Comparison of ENCODE assay signal across 7 mouse cellular contexts in genomic region chr2:167596726-167597491, GRCm38 (mm10). TPM values are rescaled to one million over a fixed set of nuclear protein-coding genes. Genes with fewer than 3 reads are reported as not detected.
DNase-seq lines count a peak whose midpoint lies in the region; ATAC-seq lines count a peak whose summit lies in the region.

No protein-coding gene starts in this region.

- peak overlapping the region; percentile 60 for H3K4me2 ChIP-seq in lung, embryonic 16.5 days (ENCODE audit: low read depth, low read length)
- H3K4me2 ChIP-seq in forebrain, embryonic 16.5 days (ENCODE audit: low read length): peak overlapping the region; percentile 38
- H3K4me2 ChIP-seq in limb, embryonic 15.5 days: peak overlapping the region; percentile 45
- peak overlapping the region; percentile 50 for H3K4me2 ChIP-seq in stomach, embryonic 16.5 days (ENCODE audit: low read depth, low read length)

- DNase-seq in lung, postnatal 25 days (ENCODE audit: low spot score): no peak
- no peak for DNase-seq in c-Kit-positive CD71-positive TER-119-positive erythroid progenitor cells, embryonic 14.5 days (ENCODE audit: low spot score)

- H3K4me1 ChIP-seq in lung, embryonic 16.5 days (replicated peaks; ENCODE audit: control insufficient read depth, insufficient read depth, low read length): peaks cover 63% of the 10 kb centered on the region
- H3K4me1 ChIP-seq in forebrain, embryonic 16.5 days (replicated peaks; ENCODE audit: control insufficient read depth, insufficient read depth, low read length): peaks cover 11% of the 10 kb centered on the region
- H3K4me1 ChIP-seq in limb, embryonic 15.5 days: peaks cover 80% of the 10 kb centered on the region
- H3K4me1 ChIP-seq in stomach, embryonic 16.5 days (ENCODE audit: control insufficient read depth, insufficient read depth, low read length): peaks cover 48% of the 10 kb centered on the region

- 24% methylated on average over 26 of the region's 27 CpGs for WGBS in lung, embryonic 16.5 days
- WGBS in forebrain, embryonic 16.5 days: 48% methylated on average over 26 of the region's 27 CpGs
- 21% methylated on average over 27 of the region's 27 CpGs for WGBS in limb, embryonic 15.5 days
- 35% methylated on average over 27 of the region's 27 CpGs for WGBS in stomach, embryonic 16.5 days

- peak overlapping the region; percentile 98 for H3K27ac ChIP-seq in lung, embryonic 16.5 days (ENCODE audit: low read length)
- no peak overlapping the region for H3K27ac ChIP-seq in forebrain, embryonic 16.5 days (ENCODE audit: low read length)
- peak overlapping the region; percentile 94 for H3K27ac ChIP-seq in limb, embryonic 15.5 days
- peak overlapping the region; percentile 89 for H3K27ac ChIP-seq in stomach, embryonic 16.5 days (ENCODE audit: low read length)

- no peaks in the 10 kb centered on the region for H3K36me3 ChIP-seq in lung, embryonic 16.5 days (ENCODE audit: control insufficient read depth, insufficient read depth, low read length)
- no peaks in the 10 kb centered on the region for H3K36me3 ChIP-seq in forebrain, embryonic 16.5 days (ENCODE audit: control insufficient read depth, insufficient read depth)
- H3K36me3 ChIP-seq in limb, embryonic 15.5 days: no peaks in the 10 kb centered on the region
- no peaks in the 10 kb centered on the region for H3K36me3 ChIP-seq in stomach, embryonic 16.5 days (ENCODE audit: control insufficient read depth, insufficient read depth, low read length)

- H3K9me3 ChIP-seq in lung, embryonic 16.5 days (ENCODE audit: control insufficient read depth, low read length): no peaks in the 10 kb centered on the region
- no peaks in the 10 kb centered on the region for H3K9me3 ChIP-seq in forebrain, embryonic 16.5 days (ENCODE audit: control insufficient read depth, low read length)
- no peaks in the 10 kb centered on the region for H3K9me3 ChIP-seq in limb, embryonic 15.5 days
- H3K9me3 ChIP-seq in stomach, embryonic 16.5 days (replicated peaks; ENCODE audit: control insufficient read depth, low read length): no peaks in the 10 kb centered on the region

- H3K27me3 ChIP-seq in lung, embryonic 16.5 days (ENCODE audit: control insufficient read depth, insufficient read depth, low read depth, low read length): no peaks in the 10 kb centered on the region
- no peaks in the 10 kb centered on the region for H3K27me3 ChIP-seq in forebrain, embryonic 16.5 days (replicated peaks; ENCODE audit: control insufficient read depth, insufficient read depth, low read length)
- H3K27me3 ChIP-seq in limb, embryonic 15.5 days: no peaks in the 10 kb centered on the region
- H3K27me3 ChIP-seq in stomach, embryonic 16.5 days (ENCODE audit: control insufficient read depth, insufficient read depth, low read length): no peaks in the 10 kb centered on the region

- peak; percentile 23; the same call in 1 of the 2 replicates for ATAC-seq in lung, embryonic 16.5 days (ENCODE audit: low read depth)
- no peak; the same call in 1 of the 2 replicates for ATAC-seq in forebrain, embryonic 16.5 days
- ATAC-seq in limb, embryonic 15.5 days (ENCODE audit: insufficient number of reproducible peaks, low FRiP score, low TSS enrichment, low read depth): peak; percentile 47
- ATAC-seq in stomach, embryonic 16.5 days (ENCODE audit: insufficient read depth, low FRiP score): no peak
- ATAC-seq in megakaryocyte, adult 5-6 weeks (ENCODE audit: poor library complexity, severe bottlenecking): no peak

- H3K9ac ChIP-seq in lung, embryonic 16.5 days (ENCODE audit: low read length): peak overlapping the region; percentile 70
- H3K9ac ChIP-seq in forebrain, embryonic 16.5 days (replicated peaks; ENCODE audit: low read depth, low read length): peak overlapping the region; percentile 29; the same call in 1 of the 2 replicates
- H3K9ac ChIP-seq in limb, embryonic 15.5 days: peak overlapping the region; percentile 28; the same call in 1 of the 2 replicates
- H3K9ac ChIP-seq in stomach, embryonic 16.5 days (ENCODE audit: low read length): peak overlapping the region; percentile 67

- H3K4me3 ChIP-seq in lung, embryonic 16.5 days (ENCODE audit: low read length): peak overlapping the region; percentile 32
- no peak overlapping the region for H3K4me3 ChIP-seq in forebrain, embryonic 16.5 days (replicated peaks; ENCODE audit: low read length)
- H3K4me3 ChIP-seq in limb, embryonic 15.5 days: peak overlapping the region; percentile 25
- peak overlapping the region; percentile 23 for H3K4me3 ChIP-seq in stomach, embryonic 16.5 days (replicated peaks; ENCODE audit: low read length)

RNA-seq across cellular contexts. Expression of gene Ube2v1, which starts 35.0 kb away (rescaled TPM):
- 263 and 285 TPM in 2 replicates for polyA plus RNA-seq in lung, embryonic 16.5 days (2015; fragmentation: Nextera tagmentation; extraction: Ambion mirVana)
- polyA plus RNA-seq in forebrain, embryonic 16.5 days (2015; fragmentation: Nextera tagmentation; extraction: Ambion mirVana): 273 and 281 TPM in 2 replicates
- polyA plus RNA-seq in limb, embryonic 15.5 days (2015; fragmentation: Nextera tagmentation; extraction: Ambion mirVana): 289 and 315 TPM in 2 replicates
- 267 and 298 TPM in 2 replicates for polyA plus RNA-seq in stomach, embryonic 16.5 days (2015; fragmentation: Nextera tagmentation; extraction: Ambion mirVana)
- 68.8 and 86.3 TPM in 2 replicates for total RNA-seq in megakaryocyte, adult 5-6 weeks (2015)
- 45.1 and 51.9 TPM in 2 replicates for total RNA-seq in megakaryocyte, adult 5-6 weeks (2017)

RNA-seq across cellular contexts. Expression of gene Snai1, which starts 58.9 kb away (rescaled TPM):
- 120 and 130 TPM in 2 replicates for polyA plus RNA-seq in lung, embryonic 16.5 days (2015; fragmentation: Nextera tagmentation; extraction: Ambion mirVana)
- polyA plus RNA-seq in forebrain, embryonic 16.5 days (2015; fragmentation: Nextera tagmentation; extraction: Ambion mirVana): 4.3 and 4.4 TPM in 2 replicates
- polyA plus RNA-seq in limb, embryonic 15.5 days (2015; fragmentation: Nextera tagmentation; extraction: Ambion mirVana): 52.6 and 61.2 TPM in 2 replicates
- polyA plus RNA-seq in stomach, embryonic 16.5 days (2015; fragmentation: Nextera tagmentation; extraction: Ambion mirVana): 15.5 and 15.9 TPM in 2 replicates
- total RNA-seq in megakaryocyte, adult 5-6 weeks (2015): 0.40 and 1.8 TPM in 2 replicates
- 0.40 TPM in 1 of 2 replicates, not detected in the other for total RNA-seq in megakaryocyte, adult 5-6 weeks (2017)

Comparison
In these comparisons a context has a peak if more than half of its experiments do, and no peak if none do; other contexts are left out.
1. ATAC-seq: peak in lung, embryonic 16.5 days (single experiment) and limb, embryonic 15.5 days (single experiment); none in forebrain, embryonic 16.5 days (single experiment), stomach, embryonic 16.5 days (single experiment) and megakaryocyte, adult 5-6 weeks (single experiment).
2. Peak in every context shown above with its lines, with median percentiles within 50 percentile points of each other: H3K4me2 ChIP-seq and H3K9ac ChIP-seq.